Mouse (Mus musculus) ovary, postnatal 10 days (tissue): Measurements from ENCODE around the gene Iba57.

Experiments
- DNase-seq: peaks from one replicate; pipeline ENCODE4 v3.0.0; 2022; ENCODE audit warnings: low spot score

Gene Iba57

GRCm38 (mm10) chr11:59174189-59174838, 10.8 kb upstream of the Iba57 start:
- no peak for DNase-seq

GRCm38 (mm10) chr11:59170549-59170948, 7.0 kb upstream of the Iba57 start:
- no peak for DNase-seq

- DNase-seq, result no peak
Measured at GRCm38 (mm10) chr11:59169807-59170206, 6.3 kb upstream of the Iba57 start.

GRCm38 (mm10) chr11:59165616-59166241, 2.2 kb upstream of the Iba57 start:
- no peak for DNase-seq

- DNase-seq, result no peak
Measured at GRCm38 (mm10) chr11:59164384-59164783, 845 bp upstream of the Iba57 start.

GRCm38 (mm10) chr11:59162443-59163254, 890 bp downstream of the Iba57 start:
- DNase-seq, result no peak

- DNase-seq, result no peak
Measured at GRCm38 (mm10) chr11:59161398-59161797, 2.1 kb downstream of the Iba57 start.

- no peak for DNase-seq
Measured at GRCm38 (mm10) chr11:59159558-59159957, 4.0 kb downstream of the Iba57 start.

GRCm38 (mm10) chr11:59159099-59159498, 4.4 kb downstream of the Iba57 start:
- DNase-seq, result no peak

GRCm38 (mm10) chr11:59155900-59156299, 7.6 kb downstream of the Iba57 start:
- no peak for DNase-seq

GRCm38 (mm10) chr11:59154220-59154619, 9.3 kb downstream of the Iba57 start:
- no peak for DNase-seq

- no peak for DNase-seq
Measured at GRCm38 (mm10) chr11:59151729-59152128, 11.8 kb downstream of the Iba57 start.

GRCm38 (mm10) chr11:59149302-59149701, 14.2 kb downstream of the Iba57 start:
- no peak for DNase-seq

GRCm38 (mm10) chr11:59142962-59143361, 20.6 kb downstream of the Iba57 start:
- DNase-seq, result no peak

- no peak for DNase-seq
Measured at GRCm38 (mm10) chr11:59141772-59142370, 21.7 kb downstream of the Iba57 start.

GRCm38 (mm10) chr11:59138537-59139486, 24.7 kb downstream of the Iba57 start:
- DNase-seq, result no peak

GRCm38 (mm10) chr11:59136994-59137706, 26.4 kb downstream of the Iba57 start:
- DNase-seq, result no peak

- DNase-seq, result no peak
Measured at GRCm38 (mm10) chr11:59135904-59136452, 27.6 kb downstream of the Iba57 start, which contains the start of gene Obscn. Gene Obscn (minus strand): TSS chr11:59136402.

GRCm38 (mm10) chr11:59135051-59135820, 28.3 kb downstream of the Iba57 start:
- no peak for DNase-seq
